Mouse (Mus musculus): Measurements from ENCODE around the gene Hist1h4h. TPM values are rescaled to one million over a fixed set of nuclear protein-coding genes. Genes with fewer than 3 reads are reported as not detected.
A peak's percentile ranks its signal among the peaks of the same experiment; 100 is the strongest.
"Not testable (repeated sequence)": the region's sequence is repeated elsewhere in the genome, so short reads cannot be mapped to it uniquely, and the experiment has no call there.

The Hist1h4h gene
- total RNA-seq, 2 experiments from 2014 or later: 289 to 367 TPM

GRCm38 (mm10) chr13:23551931-23552914, 21.4 kb downstream of the Hist1h4h start:
- DNase-seq (ENCODE audit: extremely low spot score in 1 of 2, low spot score in 1 of 2): no peak

- no peak for DNase-seq (ENCODE audit: extremely low spot score in 1 of 2, low spot score in 1 of 2)
Observed at GRCm38 (mm10) chr13:23552962-23553361, 22.1 kb downstream of the Hist1h4h start, which contains the start of gene Hist1h1d. Hist1h1d (plus strand) TSS chr13:23553262.

- DNase-seq (ENCODE audit: extremely low spot score in 1 of 2, low spot score in 1 of 2): no peak
Observed at GRCm38 (mm10) chr13:23554393-23554792, 23.5 kb downstream of the Hist1h4h start.

- DNase-seq (ENCODE audit: extremely low spot score in 1 of 2, low spot score in 1 of 2): peak; percentile 62 to 64
Observed at GRCm38 (mm10) chr13:23554925-23555838, 24.3 kb downstream of the Hist1h4h start.

GRCm38 (mm10) chr13:23555839-23556416, 25.1 kb downstream of the Hist1h4h start:
- DNase-seq (ENCODE audit: extremely low spot score in 1 of 2, low spot score in 1 of 2): peak; percentile 32 to 36

GRCm38 (mm10) chr13:23556906-23557305, 26.1 kb downstream of the Hist1h4h start:
- DNase-seq (ENCODE audit: extremely low spot score in 1 of 2, low spot score in 1 of 2): no peak

GRCm38 (mm10) chr13:23560699-23561098, 29.8 kb downstream of the Hist1h4h start:
- DNase-seq (ENCODE audit: extremely low spot score in 1 of 2, low spot score in 1 of 2): not testable (repeated sequence)

- DNase-seq (ENCODE audit: extremely low spot score in 1 of 2, low spot score in 1 of 2): not testable (repeated sequence)
Observed at GRCm38 (mm10) chr13:23561531-23561882, 30.7 kb downstream of the Hist1h4h start.

GRCm38 (mm10) chr13:23561883-23562659, 31.2 kb downstream of the Hist1h4h start, which contains the start of gene Hist1h3e:
Hist1h3e (minus strand) TSS chr13:23562369.
- DNase-seq (ENCODE audit: extremely low spot score in 1 of 2, low spot score in 1 of 2): peak; percentile 88 to 94

GRCm38 (mm10) chr13:23562699-23563462, 32.0 kb downstream of the Hist1h4h start:
- DNase-seq (ENCODE audit: extremely low spot score in 1 of 2, low spot score in 1 of 2): no peak

- DNase-seq (ENCODE audit: extremely low spot score in 1 of 2, low spot score in 1 of 2): no peak
Observed at GRCm38 (mm10) chr13:23564482-23564881, 33.6 kb downstream of the Hist1h4h start.

GRCm38 (mm10) chr13:23570261-23571021, 39.6 kb downstream of the Hist1h4h start:
- not testable (repeated sequence) for DNase-seq (ENCODE audit: extremely low spot score in 1 of 2, low spot score in 1 of 2)

GRCm38 (mm10) chr13:23571022-23571503, 40.2 kb downstream of the Hist1h4h start, which contains the start of the genes Hist1h2ae and Hist1h2bg:
Hist1h2ae (minus strand) TSS chr13:23571220.
Hist1h2bg (plus strand) TSS chr13:23571396.
- DNase-seq (ENCODE audit: extremely low spot score in 1 of 2, low spot score in 1 of 2): peak; percentile 43 to 69

GRCm38 (mm10) chr13:23571504-23572217, 40.8 kb downstream of the Hist1h4h start:
- DNase-seq (ENCODE audit: extremely low spot score in 1 of 2, low spot score in 1 of 2): not testable (repeated sequence)

GRCm38 (mm10) chr13:23572218-23573033, 41.6 kb downstream of the Hist1h4h start:
- no peak for DNase-seq (ENCODE audit: extremely low spot score in 1 of 2, low spot score in 1 of 2)
